Mouse (Mus musculus) right cerebral cortex, postnatal 10 days (tissue): Measurements from ENCODE around the gene Csmd2.

Experiments
- DNase-seq, 2 experiments: peaks; one replicate each; pipeline ENCODE4 v3.0.0; 2021; ENCODE audit warnings: low spot score in 2 of 2

Csmd2 gene

GRCm38 (mm10) chr4:128141161-128142101 lies 153.8 kb downstream of the Csmd2 start:
- no peak for DNase-seq

- DNase-seq: no peak
Measured at GRCm38 (mm10) chr4:128142279-128142678, 154.6 kb downstream of the Csmd2 start.

- peak in 1 of 2 experiments; percentile 55 for DNase-seq
Measured at GRCm38 (mm10) chr4:128143147-128143546, 155.5 kb downstream of the Csmd2 start.

GRCm38 (mm10) chr4:128149524-128149923 lies 161.9 kb downstream of the Csmd2 start:
- DNase-seq: no peak

GRCm38 (mm10) chr4:128152066-128152465 lies 164.4 kb downstream of the Csmd2 start:
- no peak for DNase-seq

- DNase-seq: no peak
Measured at GRCm38 (mm10) chr4:128153144-128153543, 165.5 kb downstream of the Csmd2 start.

GRCm38 (mm10) chr4:128155226-128155625 lies 167.6 kb downstream of the Csmd2 start:
- no peak for DNase-seq

GRCm38 (mm10) chr4:128160656-128161055 lies 173.0 kb downstream of the Csmd2 start:
- peak; percentile 65 to 79 for DNase-seq

- no peak for DNase-seq
Measured at GRCm38 (mm10) chr4:128170181-128170580, 182.5 kb downstream of the Csmd2 start.

GRCm38 (mm10) chr4:128171233-128171632 lies 183.6 kb downstream of the Csmd2 start:
- peak; percentile 63 for DNase-seq

GRCm38 (mm10) chr4:128171701-128172100 lies 184.0 kb downstream of the Csmd2 start:
- no peak for DNase-seq

GRCm38 (mm10) chr4:128178974-128179373 lies 191.3 kb downstream of the Csmd2 start:
- DNase-seq: peak; percentile 58 to 76

GRCm38 (mm10) chr4:128179581-128179980 lies 191.9 kb downstream of the Csmd2 start:
- DNase-seq: no peak

GRCm38 (mm10) chr4:128184747-128185146 lies 197.1 kb downstream of the Csmd2 start:
- no peak for DNase-seq

GRCm38 (mm10) chr4:128194454-128194853 lies 206.8 kb downstream of the Csmd2 start:
- no peak for DNase-seq

- DNase-seq: no peak
Measured at GRCm38 (mm10) chr4:128217991-128218595, 230.4 kb downstream of the Csmd2 start.

GRCm38 (mm10) chr4:128224453-128224852 lies 236.8 kb downstream of the Csmd2 start:
- no peak for DNase-seq

GRCm38 (mm10) chr4:128227377-128228316 lies 240.0 kb downstream of the Csmd2 start:
- DNase-seq: no peak

GRCm38 (mm10) chr4:128233458-128233857 lies 245.8 kb downstream of the Csmd2 start:
- DNase-seq: peak; percentile 43 to 64

- DNase-seq: no peak
Measured at GRCm38 (mm10) chr4:128239113-128239512, 251.5 kb downstream of the Csmd2 start.

- DNase-seq: no peak
Measured at GRCm38 (mm10) chr4:128241075-128241853, 253.6 kb downstream of the Csmd2 start.
